Mouse (Mus musculus): ENCODE measurements at regions not wholly inside any gene's neighbourhood (a gene's known extent, or its start where the extent isn't known, plus 50 kb on each side); places are given as distances from the start of the nearest gene placed in this dataset.
A peak's percentile ranks its signal among the peaks of the same experiment; 100 is the strongest.

DNA sequence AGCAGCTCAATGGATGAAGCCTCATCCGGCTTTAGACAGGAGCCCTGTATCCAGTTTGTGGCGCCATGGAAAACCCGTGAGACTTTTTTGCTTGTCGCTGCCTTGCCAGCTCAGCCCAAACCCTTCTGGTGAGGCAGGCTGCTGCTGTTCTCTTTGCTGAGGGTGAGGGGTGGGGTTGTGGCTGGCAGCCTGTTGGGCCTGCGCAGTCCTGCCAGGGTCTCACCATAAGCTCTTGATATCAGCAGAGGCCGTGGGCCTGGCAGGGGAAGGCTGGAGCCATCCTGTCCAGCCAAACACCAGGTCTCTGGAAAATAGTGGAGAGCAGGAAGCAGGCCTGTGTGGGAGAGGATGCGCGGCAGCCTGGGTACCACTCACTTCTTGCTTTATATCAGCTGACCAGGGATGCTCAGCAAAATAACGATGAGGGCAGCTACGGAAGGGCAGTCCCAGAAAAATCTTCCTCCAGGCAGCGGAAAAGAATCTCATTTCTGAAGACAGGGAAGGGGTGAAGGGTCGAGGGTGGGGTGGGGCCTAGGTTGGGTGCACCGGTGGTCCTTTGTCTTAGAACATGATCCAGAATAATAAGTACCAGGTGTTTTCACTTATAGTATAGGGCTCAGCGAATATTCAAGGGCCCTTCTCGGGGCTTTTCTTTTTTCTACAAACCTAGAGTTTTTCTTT lies 73.4 kb upstream of the Medag start:
- DNase-seq (ENCODE audit: low spot score in 2 of 2): peak; percentile 25 to 61

- no peak for DNase-seq (ENCODE audit: low spot score in 2 of 2)
These were observed 72.9 kb upstream of the Medag start for GRCm38 (mm10) chr5:149338697-149339078.

- DNase-seq (ENCODE audit: low spot score in 2 of 2): no peak
These were observed 71.2 kb upstream of the Medag start for GRCm38 (mm10) chr5:149340361-149340760.

- no peak for DNase-seq (ENCODE audit: low spot score in 2 of 2)
These were observed 70.1 kb upstream of the Medag start for GRCm38 (mm10) chr5:149341461-149341860.

- no peak for DNase-seq (ENCODE audit: low spot score in 2 of 2)
These were observed 67.7 kb upstream of the Medag start for GRCm38 (mm10) chr5:149343610-149344527.

- DNase-seq (ENCODE audit: low spot score in 2 of 2): no peak
These were observed 67.1 kb upstream of the Medag start for GRCm38 (mm10) chr5:149344528-149344855.

DNA sequence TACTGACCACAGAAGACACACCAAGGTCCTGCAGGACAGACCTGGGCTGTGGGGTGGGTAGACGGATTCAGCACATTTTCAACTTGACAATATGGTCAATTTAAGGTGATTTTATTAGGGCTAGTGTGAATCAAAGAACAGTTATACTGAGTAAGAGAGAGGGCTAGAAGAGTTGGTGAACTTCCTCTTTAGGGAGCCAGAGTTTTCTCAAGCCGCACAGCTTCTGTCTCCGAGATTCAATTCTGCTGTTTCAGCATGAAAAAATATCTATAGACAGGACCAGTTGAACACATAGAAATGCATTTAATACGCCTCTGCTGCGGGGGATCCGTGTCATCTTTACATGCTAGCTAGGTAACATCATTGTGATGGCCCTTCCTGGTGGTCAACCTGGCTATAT lies 66.4 kb upstream of the Medag start:
- DNase-seq (ENCODE audit: low spot score in 2 of 2): no peak

GRCm38 (mm10) chr5:149349685-149350084 lies 61.9 kb upstream of the Medag start:
- no peak for DNase-seq (ENCODE audit: low spot score in 2 of 2)

DNA sequence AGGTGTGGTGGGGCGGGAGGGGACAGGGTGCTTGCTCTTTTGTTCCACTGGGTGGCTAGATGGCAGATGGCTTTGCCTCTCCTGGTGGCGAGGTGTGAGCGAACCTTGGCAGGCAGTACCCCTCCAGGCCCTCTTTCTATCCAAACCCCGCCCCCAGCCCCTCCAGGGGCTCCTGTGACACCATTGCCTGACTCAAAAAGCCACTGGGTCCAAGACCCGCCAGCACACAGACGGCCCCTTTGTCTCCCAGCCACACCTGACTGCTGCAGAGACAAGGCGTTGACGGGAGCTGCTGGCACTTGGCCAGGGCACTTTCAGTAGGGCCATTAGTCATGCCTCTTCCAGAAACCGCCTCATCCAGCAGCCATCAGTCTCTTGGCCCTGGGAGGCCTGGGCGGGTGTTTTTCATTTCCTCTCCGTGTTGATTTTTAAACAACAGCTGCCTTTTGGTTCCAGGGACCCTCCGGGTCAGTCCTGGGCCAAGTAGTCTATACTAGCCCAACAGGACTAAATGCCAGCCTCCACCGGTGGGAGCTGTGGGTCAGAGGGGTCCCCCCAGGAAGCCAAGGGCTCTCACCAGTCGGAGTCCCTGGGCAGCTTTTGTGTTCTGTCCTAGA lies 58.4 kb upstream of the Medag start:
- DNase-seq (ENCODE audit: low spot score in 2 of 2): no peak

DNA sequence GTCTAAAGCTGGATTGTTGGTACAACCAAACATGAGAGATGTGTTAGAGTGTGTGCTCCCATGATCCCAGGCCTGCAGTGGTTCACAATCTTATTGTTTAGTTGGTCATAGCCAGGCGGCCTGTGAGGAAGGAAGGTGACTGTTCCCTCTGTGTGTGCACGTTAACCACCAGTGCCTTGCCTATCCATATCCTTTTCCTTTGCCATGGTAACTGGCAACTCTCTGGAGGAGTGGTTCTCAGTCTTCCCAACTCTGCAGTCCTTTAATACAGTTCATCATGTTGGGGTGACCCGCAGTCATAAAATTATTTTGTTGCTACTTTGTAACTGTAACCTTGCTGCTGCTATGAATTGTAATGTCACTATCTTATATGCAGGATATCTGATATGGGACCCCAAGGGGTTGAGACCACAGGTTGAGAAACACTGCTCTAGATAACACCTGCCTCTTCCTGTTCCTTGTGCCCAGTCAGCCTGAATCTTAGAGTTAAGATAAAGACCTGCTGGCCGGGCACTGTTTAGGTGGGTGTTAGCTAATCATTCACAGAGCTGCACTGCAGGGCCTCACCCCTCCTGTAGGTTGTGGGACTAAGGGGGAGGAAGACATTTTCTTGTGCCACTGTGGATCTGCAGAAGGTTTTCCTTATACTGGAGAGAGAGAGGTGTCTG lies 57.0 kb upstream of the Medag start:
- no peak for DNase-seq (ENCODE audit: low spot score in 2 of 2)

DNA sequence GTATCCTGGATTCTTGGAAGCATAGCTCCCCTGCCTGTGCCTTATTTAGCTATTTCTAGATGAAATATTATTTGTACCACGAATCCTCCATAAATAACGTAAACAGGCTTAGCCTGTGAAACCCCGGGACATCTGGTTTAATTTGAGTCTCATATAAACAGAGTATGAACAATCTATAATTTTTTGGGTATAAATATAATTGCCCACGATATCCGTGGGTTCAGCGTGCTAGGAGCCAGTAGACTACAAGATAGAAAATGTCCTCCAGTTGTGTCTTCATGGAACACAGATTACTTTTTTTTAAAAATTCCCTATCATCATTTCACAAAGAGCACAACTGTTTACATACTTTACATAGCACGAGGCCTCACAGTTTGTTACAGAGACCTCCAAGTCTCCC lies 56.4 kb upstream of the Medag start:
- no peak for DNase-seq (ENCODE audit: low spot score in 2 of 2)

DNA sequence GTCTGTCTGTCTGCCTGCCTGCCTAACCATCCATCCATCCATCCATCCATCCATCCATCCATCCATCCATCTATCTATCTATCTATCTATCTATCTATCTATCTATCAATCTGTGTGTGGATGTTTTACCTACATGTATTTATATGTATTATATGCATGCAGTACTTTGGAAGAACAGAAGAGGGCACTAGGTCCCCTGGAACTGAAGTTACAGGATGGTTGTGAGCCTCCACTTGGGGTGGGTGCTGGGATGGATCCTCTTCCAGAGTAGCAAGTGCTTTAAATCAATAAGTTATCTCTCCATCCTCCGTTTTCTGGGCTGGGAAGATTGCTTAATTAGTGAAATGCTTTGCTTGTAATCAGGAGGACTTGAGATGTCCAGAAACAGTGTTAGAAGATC lies 54.6 kb upstream of the Medag start:
- no peak for DNase-seq (ENCODE audit: low spot score in 2 of 2)
